Mouse (Mus musculus) hindlimb bud, embryonic 11.5 days (tissue): ENCODE measurements around the gene Foxk2.
A peak's percentile ranks its signal among the peaks of the same experiment; 100 is the strongest.
"Not testable (repeated sequence)": the region's sequence is repeated elsewhere in the genome, so short reads cannot be mapped to it uniquely, and the experiment has no call there.

Experiments
- DNase-seq: peaks from one replicate; pipeline ENCODE4 v3.0.0-alpha.2; 2012; ENCODE audit warnings: low read depth, low spot score; ENCODE audit errors: extremely low spot score

The Foxk2 gene

DNA sequence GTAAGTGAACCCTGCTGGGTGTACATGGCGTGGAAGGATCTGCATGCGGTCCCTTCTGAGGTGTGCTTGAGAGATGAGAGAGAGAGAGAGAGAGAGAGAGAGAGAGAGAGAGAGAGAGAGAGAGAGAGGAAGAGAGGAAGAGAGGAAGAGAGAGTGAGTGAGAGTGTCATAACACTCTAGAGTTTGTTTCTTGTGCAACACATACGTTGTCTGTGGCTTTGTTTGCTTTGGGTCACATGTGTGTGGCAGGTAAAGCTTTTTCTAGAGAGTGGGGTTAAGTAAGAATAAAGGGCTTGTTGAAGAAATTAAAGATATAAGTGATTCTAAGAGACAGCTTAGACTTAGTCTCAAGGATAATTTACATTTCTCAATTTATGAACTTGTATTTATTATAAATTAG, 18.2 kb downstream of the Foxk2 start:
- no peak for DNase-seq

DNA sequence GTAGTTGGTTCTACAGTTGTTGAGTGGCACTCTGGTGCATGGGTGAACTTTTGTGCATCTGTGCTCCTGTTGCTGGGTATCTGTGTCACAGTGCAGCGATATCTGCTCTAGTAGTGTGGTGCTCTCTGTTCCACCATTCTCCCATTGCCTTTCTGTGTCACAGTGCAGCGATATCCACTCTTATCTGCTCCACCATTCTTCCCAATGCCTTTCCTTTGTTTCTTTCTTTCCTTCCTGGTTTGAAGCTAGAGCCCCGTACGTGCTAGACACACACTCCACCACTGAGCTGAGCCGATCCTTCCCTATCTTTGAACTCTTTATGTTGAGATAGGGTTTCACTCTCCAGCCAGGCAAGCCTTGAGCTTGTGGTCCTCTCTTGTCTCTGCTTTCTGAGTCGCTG, 23.1 kb downstream of the Foxk2 start:
- no peak for DNase-seq

DNA sequence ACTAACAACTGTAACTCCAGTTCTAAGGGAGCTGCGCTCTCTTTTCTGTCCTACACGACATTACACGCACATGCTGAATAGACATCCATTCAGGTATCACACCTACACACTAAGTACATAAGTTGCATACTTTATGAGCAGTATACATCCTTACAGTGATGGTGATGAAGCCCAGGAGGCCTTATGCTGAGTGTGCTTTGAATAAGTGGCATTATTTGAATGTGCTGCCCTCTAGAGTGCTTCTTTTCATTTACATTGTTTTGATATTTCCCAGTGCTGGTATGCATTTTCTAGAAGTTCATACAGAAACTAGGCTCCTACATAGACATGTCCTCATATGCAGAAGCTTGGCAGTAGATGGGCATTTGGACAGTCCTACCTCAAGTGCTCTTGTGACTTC, 30.1 kb downstream of the Foxk2 start:
- DNase-seq, result no peak

DNA sequence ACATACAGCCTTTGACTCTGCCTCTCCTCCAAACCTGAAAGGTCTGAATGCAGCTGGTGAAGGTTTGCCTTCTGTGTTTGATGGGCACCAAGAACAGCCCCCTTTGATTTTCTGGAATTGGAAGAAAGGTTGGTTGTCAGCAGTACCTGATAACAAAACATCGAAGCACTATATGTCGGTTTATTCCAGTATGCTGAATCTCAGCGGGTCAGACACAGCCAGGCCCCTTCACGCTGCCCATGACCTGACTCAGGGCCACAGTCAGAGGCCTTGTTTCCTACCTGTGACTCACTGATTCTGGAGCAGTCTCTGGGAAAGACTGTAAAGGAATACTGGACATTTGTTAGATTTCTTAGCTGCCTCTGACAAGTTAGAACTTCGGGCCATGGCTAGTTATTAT, 35.0 kb downstream of the Foxk2 start:
- no peak for DNase-seq

DNA sequence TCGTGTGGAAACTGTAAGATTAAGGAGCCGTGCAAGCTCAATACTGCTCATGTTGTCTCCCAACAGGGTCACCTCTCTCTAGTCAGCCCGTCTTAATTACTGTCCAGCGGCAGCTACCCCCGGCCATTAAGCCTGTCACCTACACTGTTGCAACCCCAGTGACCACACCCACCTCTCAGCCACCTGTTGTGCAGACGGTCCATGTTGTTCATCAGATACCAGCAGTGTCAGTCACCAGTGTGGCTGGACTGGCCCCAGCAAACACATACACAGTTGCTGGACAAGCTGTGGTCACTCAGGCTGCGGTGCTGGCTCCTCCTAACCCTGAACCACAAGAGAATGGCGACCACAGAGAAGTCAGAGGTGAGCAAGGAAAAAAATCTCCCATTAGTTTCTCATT, 38.7 kb downstream of the Foxk2 start:
- no peak for DNase-seq

DNA sequence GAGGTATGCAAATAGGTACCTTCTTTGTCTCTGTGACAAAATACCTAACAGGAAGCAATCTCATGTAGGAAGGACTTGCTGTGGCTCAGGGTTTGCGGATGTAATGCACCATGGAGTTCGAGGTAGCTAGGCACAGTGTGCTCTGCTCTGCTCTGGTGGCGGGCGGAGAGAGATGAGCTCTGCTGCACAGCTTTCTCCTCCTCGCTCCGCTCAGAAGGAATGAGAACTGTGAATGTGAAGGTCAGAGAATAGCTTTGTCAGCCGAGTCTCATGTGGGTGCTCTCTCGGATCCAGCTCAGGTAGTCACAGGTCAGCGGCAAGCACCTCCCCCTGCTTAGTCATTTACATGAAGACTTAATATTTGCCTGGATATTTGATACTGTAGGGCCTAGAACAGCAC, 40.5 kb downstream of the Foxk2 start:
- DNase-seq, result no peak

DNA sequence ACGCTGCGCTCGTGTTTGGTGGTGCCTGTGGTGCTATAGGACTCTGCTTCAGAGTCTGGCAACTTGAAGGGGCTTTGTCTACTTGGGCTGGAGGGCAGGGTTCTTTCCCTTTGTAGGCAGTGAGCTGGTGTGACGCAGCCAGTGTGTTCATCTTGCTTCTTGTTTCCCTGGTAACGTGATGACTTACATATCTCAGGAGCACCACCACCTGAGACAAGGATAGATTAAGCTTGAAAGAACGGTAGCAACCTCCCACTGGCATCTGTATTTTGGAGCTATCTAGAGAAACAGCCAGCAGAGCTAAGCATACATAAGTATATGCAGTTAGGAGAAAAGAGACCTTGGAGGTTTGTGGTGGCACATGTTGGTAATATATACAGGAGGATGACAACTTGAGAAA, 45.6 kb downstream of the Foxk2 start:
- DNase-seq, result no peak

DNA sequence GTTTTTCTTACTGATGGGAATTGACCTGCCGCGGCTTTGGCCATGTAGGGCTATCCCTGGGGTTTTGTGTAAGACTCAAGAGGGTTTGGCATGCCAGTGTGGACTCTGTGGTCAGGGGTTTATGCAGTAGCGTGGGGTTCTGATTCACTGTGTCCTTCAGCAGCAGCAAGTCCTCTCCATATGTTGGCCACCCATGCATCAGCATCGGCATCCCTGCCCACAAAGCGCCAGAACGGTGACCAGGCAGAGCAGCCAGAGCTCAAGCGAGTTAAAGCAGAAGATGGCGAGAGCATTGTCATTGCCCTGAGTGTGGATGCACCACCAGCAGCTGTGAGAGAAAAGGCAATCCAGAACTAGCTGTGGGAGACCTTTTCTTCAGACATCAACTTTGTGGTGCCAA, 46.8 kb downstream of the Foxk2 start:
- DNase-seq, result no peak

DNA sequence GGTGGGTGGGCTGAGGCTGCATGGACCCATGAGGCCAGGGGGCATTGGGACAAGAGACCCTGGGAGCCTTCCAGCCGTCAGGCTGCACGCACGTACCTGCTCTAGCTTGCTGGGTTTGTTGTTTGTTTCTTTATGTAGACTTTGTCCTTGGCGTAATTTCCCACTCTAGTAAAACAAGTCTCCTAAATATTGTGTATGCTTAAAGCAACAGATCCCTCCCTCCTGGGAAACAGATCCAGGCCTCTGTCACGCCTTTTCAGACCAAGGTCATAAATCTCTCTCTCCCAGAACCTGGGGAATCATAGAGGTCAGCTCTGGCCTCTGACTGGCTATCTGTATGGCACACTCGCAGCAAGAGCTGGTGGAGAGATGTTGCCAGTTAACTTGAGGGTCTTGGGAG, 47.9 kb downstream of the Foxk2 start:
- DNase-seq, result not testable (repeated sequence)

DNA sequence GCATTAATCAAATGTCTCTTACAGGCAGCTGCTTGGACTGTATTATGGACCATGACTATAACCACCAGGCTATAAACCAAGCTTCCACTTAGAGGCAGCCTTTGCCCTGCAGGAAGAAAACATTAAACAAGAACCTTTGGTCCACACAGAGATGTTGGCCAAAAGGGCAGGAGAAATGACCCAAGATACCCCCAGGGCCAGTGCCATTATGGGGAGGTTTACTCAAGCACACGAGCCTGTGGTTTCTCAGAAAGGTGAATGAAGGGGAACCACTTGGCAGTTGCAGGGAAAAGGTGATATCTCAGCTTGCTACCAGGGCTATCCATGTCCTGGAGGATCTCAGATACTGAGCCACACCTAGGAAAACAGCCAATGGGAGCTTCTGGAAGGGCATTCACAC, 66.2 kb downstream of the Foxk2 start:
- no peak for DNase-seq

DNA sequence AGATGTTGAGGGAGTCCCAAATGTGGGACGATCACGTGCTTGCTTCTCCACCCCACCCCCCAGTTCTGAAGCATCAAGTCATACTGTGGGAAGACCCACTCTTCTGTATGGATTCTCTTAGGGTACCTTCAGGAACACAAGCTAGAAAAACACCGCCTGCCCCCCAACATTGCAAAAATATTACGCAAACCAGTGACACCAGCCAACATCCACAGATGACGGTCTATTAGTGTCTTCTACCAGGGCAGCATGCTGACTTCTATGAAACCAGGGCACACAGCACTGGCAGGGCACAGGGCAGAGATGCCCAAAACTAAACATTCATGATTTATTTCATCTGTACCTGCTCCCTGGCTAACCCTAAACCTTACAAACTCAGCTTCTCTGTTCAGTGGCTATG, 66.9 kb downstream of the Foxk2 start:
- DNase-seq, result no peak

DNA sequence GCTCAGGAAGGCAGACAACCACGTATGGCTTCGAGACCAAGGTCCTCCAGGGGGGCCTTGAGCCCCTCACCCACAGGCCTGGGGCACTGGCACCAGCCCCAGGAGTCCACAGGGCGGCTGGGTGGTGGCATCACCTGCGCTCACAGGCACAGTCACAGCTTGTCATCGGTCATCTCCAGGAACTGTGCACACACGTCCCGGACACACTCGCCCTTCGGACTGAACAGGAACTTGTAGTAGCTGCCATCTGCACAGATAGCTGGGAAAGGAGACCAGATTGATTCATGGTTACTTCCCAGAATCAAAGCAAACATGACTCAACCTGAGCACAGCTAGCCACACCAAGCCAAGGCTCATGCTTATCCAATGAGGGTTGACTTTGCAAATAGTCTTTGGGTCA, 68.4 kb downstream of the Foxk2 start:
- DNase-seq, result no peak

DNA sequence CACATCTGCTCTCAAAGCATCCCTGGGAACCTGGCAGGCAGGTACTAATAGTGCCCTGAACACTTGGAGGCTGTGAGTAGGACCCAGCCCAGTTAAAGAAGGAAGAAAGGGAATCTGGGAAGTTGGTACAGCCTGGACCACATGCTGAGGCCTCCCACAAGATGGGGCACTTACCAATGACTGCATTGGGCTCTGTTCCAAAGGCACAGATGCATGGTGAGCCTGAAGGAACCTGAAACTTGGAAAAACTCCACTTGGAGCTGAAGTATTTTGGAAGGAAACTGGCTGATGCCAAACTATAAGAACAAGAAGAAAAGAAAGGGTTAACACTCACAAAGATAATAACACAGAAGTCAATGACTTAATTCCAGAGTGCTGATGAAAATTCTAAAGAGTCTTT, 68.8 kb downstream of the Foxk2 start:
- DNase-seq, result no peak

DNA sequence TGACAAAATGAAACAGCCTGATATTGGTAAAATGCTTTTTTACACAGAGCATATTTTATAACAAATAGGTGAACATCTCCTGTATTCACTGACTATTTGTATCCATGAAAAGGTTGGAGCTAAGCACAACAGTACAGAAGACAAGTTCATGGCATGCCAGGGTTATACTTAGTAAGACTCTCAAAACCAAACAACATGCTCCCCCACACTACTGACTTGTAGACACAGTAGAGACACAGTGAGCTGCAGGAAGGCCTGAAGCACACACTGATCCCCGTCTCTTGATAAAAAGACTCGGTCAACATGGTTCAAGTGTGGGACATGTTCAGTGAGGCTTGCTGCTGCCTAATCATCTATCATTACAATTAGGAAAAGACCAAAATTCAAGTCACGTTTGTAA, 71.9 kb downstream of the Foxk2 start:
- no peak for DNase-seq

DNA sequence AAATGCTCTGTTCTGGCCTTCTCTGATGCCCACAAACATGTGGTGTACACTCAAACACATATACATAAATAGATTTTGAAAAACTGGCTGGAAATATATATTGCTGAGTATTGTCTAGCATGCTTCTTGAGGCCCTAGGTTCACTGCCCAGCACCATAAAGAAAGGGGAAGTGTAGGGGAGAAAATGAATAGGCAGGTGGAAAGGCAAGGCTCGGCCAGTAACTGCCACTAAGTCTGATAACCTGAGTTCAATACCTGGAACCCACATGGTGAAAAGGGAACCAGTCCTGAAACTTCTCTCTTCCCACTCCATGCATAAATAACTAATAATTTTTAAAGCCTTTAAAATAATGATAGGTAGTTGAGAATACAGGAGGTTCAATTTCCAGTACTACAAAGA, 79.9 kb downstream of the Foxk2 start:
- DNase-seq, result no peak

DNA sequence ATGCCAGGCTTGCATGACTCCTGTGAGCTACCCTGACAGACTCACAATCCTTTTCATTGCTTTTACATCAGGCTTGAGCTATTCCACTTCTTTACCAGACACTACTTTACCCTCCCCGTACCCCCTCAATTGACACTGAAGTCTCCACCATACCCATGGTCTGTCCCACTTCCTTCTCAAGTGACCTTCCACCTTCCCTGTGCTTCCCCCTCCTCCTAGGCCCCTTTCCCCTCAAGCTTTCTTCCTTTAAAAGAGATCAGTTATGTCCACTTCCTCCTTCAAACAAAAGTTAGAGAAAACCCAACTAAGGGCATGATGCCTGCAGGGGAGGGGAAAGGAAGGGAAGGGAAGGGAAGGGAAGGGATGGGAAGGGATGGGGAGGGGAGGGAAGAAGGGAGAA, 80.5 kb downstream of the Foxk2 start:
- DNase-seq, result no peak

DNA sequence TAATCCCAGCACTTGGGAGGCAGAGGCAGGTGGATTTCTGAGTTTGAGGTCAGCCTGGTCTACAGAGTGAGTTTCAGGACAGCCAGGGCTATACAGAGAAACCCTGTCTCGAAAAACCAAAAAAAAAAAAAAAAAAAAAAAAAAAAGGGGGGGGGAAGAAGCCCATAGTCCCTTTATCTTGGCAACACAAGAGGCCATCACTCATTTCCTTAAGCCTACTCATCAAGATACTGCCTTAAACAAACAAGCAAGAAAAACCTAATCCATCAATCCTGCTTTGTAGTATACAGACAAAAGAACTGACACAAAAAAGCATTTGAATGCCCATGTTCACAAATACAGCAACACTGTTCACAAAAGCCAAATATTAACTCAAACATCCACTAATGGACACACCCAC, 82.6 kb downstream of the Foxk2 start:
- DNase-seq, result not testable (repeated sequence)

DNA sequence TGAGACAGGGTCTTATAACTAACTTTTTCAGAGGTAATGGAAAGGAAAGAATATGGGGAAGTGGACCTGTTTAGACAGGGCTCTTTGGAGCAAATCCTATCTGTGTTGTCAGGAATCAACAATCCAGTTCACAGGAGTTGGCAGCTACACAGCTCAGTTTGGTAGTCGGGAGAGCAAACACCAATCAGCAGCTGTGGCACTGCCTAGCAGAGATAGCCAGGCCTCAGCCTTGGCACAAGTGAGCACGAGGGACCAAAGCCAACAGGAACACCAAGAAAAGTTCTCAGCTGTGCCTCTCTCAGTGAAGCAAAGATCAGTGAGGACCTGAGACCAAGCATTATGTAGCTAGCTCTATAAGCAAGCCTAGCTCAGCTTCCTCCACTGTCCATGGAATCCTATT, 87.2 kb downstream of the Foxk2 start:
- no peak for DNase-seq

DNA sequence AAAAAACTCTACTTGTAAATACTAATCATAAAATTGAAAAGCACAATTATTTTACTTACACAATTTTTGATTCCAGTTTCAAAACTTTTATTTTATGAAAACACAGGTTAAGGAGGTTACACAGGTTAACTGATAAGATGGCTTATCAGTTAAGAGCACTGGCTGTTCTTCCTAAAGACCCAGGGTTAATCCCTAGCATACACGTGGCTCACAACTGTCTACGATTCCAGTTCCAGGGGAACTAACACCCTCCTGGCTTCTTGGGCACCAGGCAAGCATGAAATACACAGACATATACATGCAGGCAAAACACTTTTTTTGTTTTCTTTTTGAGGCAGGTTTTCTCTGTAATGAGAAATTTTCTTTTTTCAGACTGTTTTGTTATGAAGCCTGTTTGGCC, 88.4 kb downstream of the Foxk2 start:
- DNase-seq, result no peak

DNA sequence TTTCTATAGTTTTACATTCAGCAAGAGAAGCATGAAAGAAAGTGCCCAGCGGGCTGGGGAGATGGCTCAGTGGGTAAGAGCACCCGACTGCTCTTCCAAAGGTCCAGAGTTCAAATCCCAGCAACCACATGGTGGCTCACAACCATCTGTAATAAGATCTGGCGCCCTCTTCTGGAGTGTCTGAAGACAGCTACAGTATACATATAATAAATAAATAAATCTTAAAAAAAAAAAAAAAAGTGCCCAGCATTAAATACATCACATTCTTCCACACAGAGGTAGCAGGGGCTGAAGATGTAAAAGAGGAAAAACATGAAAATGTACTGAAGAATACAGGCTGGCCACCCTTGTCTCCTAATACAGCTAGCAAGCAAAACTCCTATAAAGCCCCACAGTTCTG, 88.9 kb downstream of the Foxk2 start:
- DNase-seq, result not testable (repeated sequence)

DNA sequence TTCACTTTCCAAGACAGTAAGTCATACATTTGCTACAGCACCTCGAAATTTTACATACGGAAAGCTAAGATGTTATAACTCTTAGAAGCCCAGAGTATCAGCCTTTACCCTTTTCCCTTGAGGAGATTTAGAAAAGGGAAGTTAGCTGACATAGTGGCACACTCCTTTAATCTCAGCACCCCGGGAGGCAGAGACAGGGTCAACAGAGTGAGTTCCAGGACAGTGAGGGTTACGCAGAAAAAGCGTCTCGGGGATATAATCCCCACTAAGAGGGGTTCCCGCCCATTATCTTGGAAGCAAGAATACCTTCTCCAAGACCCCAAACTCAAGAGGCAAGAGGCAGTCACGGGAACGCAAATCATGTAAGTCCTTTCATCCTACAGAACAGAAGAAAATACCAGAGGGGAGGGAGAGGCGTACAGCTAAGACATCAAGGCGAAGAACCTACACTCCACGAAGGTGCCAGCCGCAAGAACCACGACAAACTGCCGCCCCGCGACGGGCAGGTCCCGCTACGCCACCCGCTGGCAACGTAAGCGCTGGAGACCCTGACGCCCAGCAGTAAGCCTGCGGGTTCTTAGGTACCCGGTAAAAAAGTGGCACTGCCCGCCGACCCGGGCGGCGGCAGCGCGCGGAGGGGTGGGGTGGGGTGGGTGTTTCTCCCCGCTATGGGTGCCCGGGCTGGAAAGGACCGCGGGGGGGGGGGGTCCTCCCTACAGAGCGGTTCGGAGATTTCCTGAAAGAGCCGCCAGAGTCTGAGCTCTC, 93.7 kb downstream of the Foxk2 start:
- no peak for DNase-seq

DNA sequence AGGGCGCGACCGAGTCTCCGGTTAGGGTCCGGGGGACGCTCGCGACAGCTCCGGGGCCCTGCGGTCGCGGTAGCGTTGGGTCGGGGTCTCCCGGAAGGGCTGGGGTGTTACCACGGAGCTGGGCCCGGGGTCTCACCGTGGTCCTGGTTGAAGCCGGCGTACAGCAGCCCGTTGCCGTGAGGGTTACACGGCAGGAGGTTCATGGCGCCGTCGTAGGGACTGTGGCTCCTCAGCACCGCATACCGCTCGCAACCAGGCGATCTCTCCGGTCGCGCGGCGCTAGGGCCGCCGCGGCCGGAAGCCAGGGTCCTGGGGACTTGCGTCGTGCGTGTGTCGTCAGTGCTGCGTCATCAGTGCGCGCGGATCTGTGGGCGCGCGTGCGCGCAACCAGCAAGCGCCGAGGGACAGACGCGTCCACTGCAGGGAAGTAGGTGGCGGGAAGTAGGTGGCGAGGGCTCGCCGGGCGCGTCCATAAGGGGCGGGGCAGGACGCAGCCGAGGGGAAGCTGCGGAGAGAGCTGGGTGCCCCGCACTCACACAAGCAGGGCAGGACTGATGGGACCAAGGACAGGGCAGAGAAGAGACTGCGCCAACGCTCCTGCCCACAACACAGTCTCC, 94.4 kb downstream of the Foxk2 start, which contains the start of gene Wdr45b:
Wdr45b (minus strand) TSS at position 355 of the 617 bp plus-strand sequence.
- peak; percentile 92 for DNase-seq
